Mouse (Mus musculus) left cerebral cortex, adult 2 months (tissue): ENCODE measurements at regions not wholly inside any gene's neighbourhood (a gene's known extent, or its start where the extent isn't known, plus 50 kb on each side); places are given as distances from the start of the nearest gene placed in this dataset.
A peak's percentile ranks its signal among the peaks of the same experiment; 100 is the strongest.
"Not testable (repeated sequence)": the region's sequence is repeated elsewhere in the genome, so short reads cannot be mapped to it uniquely, and the experiment has no call there.

Experiments used
- DNase-seq, 2 experiments: peaks; one replicate each; pipeline ENCODE4 v3.0.0; 2021 to 2022; ENCODE audit warnings: low spot score in 2 of 2, mixed read lengths in 1 of 2; ENCODE audit errors: extremely low spot score in 1 of 2
- H3K27ac ChIP-seq: fragments of 200-600 bp; 2 replicates; pipeline ENCODE4 v1.8.1; 2022
- H3K4me3 ChIP-seq: fragments of 200-600 bp; 2 replicates; pipeline ENCODE4 v1.8.1; 2022
- CTCF ChIP-seq: fragments of 200-600 bp; IDR thresholded peaks from 2 replicates; pipeline ENCODE4 v1.8.1; 2022; ENCODE audit warnings: antibody characterized with exemption, mild to moderate bottlenecking, moderate library complexity
- intact Hi-C: fragments of 180-260 bp; cut with DNase I; formaldehyde crosslinking; loops from one replicate; pipeline ENCODE4 v1.15.1; 2025

DNA sequence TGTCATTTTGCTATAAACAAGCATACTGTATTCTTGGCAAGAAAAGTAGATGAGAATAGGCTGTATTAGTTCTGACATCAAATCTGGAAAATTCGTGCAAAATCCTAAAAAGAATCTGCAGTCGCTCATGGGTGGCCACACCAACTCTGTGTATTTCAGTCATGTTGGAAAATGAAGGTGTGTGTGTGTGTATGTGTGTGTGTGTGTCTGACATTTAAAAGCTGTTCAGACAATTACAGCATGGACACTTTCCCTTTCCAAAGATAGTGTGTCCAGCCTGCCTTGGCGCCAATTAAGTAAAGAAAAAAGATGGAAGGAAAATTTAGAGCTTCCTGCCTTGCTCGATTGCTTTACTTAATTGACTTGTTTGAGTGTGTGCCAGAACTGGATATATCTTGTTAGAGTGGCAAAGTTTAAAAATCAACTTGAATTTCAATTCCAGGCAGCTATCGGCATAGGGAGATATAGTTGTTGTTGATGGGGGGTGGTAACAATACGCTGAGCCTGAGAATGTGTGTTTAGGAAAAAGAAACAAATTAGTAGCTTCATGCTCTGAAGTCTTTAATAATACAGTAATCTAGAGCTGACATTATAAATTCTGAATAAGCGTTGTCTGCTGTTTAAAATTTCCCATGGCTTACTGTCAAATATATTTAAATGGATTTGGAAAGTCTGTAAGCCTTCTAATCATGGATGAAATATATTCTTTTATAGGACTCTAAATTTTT lies 1095.7 kb downstream of the Sorcs3 start:
- TF ChIP-seq CTCF, result no peak
- intact Hi-C loops, result no loop called here
- Histone ChIP-seq H3K27ac (no peak overlapping the region), H3K4me3 (no peak overlapping the region)
- DNase-seq, result no peak

- no peak for TF ChIP-seq CTCF
- Histone ChIP-seq H3K27ac (no peak overlapping the region), H3K4me3 (no peak overlapping the region)
- intact Hi-C loops, result no loop called here
- DNase-seq, result no peak
Measured at GRCm38 (mm10) chr19:49305804-49306203, 1100.0 kb downstream of the Sorcs3 start.

GRCm38 (mm10) chr19:49314229-49314628 lies 1108.4 kb downstream of the Sorcs3 start:
- H3K27ac ChIP-seq, result no peak overlapping the region
- TF ChIP-seq CTCF, result no peak
- intact Hi-C loops, result no loop called here
- H3K4me3 ChIP-seq, result no peak overlapping the region
- no peak for DNase-seq

DNA sequence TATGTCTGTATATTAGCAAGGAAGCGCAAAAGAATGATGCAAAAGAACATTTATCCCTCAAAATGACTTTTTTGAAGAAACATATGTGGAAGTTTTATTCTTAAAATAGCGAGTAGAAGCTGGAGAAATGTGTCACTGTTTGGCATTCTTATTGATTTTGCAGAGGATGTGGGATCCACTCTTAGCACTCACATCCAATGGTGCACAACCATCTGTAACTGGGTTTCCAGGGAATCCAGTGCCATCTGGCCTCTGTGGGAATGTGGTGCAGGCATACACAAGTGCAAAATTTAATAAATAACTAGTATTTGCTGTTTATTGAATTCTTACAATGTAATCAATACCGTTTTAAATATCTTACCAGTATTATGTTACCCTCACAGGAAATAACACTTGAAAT lies 1153.8 kb downstream of the Sorcs3 start:
- no peak overlapping the region for H3K27ac ChIP-seq
- intact Hi-C loops, result no loop called here
- H3K4me3 ChIP-seq, result no peak overlapping the region
- no peak for DNase-seq
- no peak for TF ChIP-seq CTCF

DNA sequence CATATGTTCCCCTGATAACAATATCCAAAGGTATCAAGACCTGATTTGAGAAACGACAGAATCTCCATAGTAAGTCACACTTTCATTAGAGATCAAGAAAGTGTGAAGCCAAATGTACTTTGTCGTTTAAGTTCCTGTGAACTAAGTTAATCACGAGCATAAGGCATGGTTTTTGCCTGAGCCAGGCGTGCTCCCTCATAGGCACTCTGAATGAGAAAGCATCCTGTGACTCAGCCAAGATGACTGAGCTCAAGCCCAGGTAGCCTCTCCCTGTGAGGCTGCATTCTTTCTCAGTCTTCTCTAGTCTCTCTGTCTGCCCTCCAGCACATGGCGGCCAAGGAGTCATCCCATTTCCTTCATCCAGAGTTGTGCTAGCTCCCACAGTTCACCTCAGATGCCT lies 1154.9 kb downstream of the Sorcs3 start:
- no peak overlapping the region for H3K27ac ChIP-seq
- intact Hi-C loops, result no loop called here
- DNase-seq, result no peak
- no peak overlapping the region for H3K4me3 ChIP-seq
- TF ChIP-seq CTCF, result no peak

DNA sequence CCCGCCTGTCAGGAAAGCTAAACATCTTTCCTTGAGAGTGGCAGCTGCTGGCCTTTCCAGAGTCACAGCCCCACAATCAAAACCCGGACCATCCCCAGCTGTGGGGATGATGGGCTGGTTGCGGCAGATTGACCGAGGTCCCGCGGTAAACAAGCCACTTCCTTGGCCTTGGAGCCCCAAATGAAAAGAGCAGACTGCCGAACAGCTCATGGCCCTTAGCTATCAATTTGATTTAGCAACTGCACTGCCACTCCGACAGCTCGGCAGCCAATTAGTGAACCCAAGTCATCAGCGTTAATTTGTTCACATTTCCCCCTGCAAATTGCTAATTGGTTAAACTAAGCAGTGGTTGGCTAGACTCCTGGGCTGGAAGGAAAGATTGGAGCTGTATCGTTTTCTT lies 1155.3 kb downstream of the Sorcs3 start:
- H3K4me3 ChIP-seq, intact Hi-C loops, H3K27ac ChIP-seq, DNase-seq: not testable (repeated sequence)

DNA sequence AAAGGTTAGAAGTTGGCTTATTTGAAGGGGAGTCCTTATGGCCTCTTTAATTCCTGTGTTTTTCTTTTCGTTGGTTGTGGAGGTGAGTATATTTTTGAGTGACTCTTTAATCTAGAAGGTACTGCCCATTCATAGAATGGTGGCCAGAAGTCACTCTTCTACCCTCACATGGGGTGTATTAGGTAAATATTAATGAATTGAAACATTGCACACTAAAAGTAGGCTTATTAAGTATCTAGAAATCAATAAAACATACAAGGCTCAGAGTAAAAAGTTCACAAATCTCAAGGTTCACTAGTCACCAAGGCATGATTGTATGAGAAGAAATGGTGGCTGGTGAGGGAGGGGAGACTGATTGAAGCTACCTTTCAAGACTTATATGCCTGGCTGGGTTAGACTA lies 1167.1 kb downstream of the Sorcs3 start:
- Histone ChIP-seq H3K4me3 (no peak overlapping the region), H3K27ac (no peak overlapping the region)
- no peak for TF ChIP-seq CTCF
- no peak for DNase-seq
- intact Hi-C loops, result no loop called here

DNA sequence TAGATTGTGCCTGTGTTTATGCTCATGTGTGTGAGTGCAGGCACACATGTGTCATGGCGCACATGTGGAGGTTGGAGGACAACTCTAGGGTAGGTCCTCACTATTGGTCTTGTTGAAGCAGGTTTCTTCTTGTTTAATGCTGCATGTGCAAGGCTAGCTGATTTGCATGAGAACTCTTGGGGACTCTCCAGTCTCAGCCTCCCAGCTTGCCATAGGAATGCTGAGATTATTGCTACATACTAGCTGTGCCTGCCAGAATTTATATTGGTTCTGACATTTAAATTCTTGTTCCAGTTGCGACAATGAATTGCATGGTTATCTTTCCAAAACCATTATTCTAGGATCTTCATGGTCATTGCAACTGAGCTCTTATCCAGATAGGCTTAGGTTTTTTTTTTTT lies 1168.5 kb downstream of the Sorcs3 start:
- Histone ChIP-seq H3K4me3 (no peak overlapping the region), H3K27ac (peak overlapping the region; percentile 67; the same call in 1 of the 2 replicates)
- intact Hi-C loops, result no loop called here
- no peak for DNase-seq
- no peak for TF ChIP-seq CTCF

DNA sequence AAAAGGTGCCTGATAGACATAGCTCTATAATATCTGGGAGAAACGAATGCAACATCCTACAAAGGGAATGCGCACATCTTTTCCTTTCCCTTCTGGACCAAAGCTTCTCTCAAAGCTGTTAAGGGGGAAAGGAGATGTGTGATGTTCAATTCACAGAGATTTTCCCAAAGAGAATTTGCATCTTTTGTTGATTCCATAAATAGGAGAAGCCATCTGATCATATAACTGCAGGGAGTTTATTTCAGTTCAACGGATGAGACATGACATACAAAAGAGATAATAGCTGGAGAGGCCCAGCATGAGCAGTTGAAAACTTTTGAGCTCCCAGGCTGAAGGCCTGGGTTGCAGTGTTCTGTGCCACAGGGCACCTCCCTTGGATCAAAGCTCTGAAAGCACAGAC lies 1169.1 kb downstream of the Sorcs3 start:
- Histone ChIP-seq H3K27ac (peak overlapping the region; percentile 67), H3K4me3 (no peak overlapping the region)
- DNase-seq, result no peak
- TF ChIP-seq CTCF, result no peak
- intact Hi-C loops, result loop anchor here (5.0 kb wide), 1 partner anchor 553 kb away; no protein-coding TSS in a partner anchor

GRCm38 (mm10) chr19:49375754-49376619 lies 1170.2 kb downstream of the Sorcs3 start:
- intact Hi-C loops, result loop anchor here (5.0 kb wide), 1 partner anchor 554 kb away; no protein-coding TSS in a partner anchor
- DNase-seq, result no peak
- Histone ChIP-seq H3K4me3 (no peak overlapping the region), H3K27ac (peak overlapping the region; percentile 67; the same call in 1 of the 2 replicates)
- no peak for TF ChIP-seq CTCF

- no peak for DNase-seq
- no peak overlapping the region for H3K4me3 ChIP-seq
- TF ChIP-seq CTCF, result no peak
- intact Hi-C loops, result loop anchor here (5.0 kb wide), 1 partner anchor 557 kb away; no protein-coding TSS in a partner anchor
- no peak overlapping the region for H3K27ac ChIP-seq
Measured at GRCm38 (mm10) chr19:49379646-49380045, 1173.8 kb downstream of the Sorcs3 start.

GRCm38 (mm10) chr19:49396257-49396656 lies 1190.4 kb downstream of the Sorcs3 start:
- intact Hi-C loops, result no loop called here
- no peak overlapping the region for H3K4me3 ChIP-seq

More at GRCm38 (mm10) chr19:49396257-49396656, 1190.4 kb downstream of the Sorcs3 start:
- TF ChIP-seq CTCF, result no peak
- no peak overlapping the region for H3K27ac ChIP-seq
- no peak for DNase-seq
